Mouse (Mus musculus): ENCODE measurements around the gene Ssna1.
A peak's percentile ranks its signal among the peaks of the same experiment; 100 is the strongest.

DNA sequence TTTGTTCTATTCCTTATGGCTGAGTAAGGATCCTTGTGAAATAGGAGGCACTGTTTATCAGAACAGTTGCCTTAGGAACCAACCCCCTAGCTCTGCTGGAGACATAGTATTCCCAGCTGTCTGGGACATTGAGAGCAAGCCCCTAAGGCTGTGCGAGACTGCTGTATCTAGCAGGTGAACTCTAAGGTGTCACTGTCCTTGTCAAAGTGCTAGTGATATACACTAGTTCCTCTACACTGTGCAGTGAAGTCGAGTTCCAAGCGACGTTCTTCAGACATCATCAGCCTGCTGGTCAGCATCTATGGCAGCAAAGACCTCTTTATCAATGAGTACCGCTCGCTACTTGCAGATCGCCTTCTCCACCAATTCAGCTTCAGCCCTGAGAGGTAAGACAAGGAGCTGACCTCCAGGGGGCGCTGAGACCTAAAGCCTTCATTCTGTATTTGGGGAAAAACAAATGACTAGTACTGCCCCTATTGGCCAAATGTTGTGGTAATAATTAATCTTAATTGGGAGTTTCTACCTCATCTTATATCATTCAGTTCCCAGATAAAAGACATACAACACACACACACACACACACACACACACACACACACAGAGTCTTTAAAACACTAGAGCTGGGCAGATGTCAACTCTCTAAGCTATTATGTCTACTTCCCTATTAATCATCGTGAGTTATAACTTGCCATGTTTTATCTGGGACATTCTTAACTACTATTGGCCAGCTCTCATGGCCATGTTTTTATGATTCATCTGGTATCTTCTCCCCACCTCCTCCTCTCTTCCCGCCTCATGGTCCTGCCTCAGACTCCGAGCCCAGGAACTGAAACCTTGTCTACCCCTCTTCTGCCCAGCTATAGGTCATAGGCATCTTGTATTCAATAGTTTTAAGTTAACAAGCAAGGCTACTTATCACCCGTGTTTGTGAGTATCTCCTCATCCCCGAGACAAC is 7.0 kb upstream of the Ssna1 start:
- peak; percentile 91 for TF ChIP-seq CTCF (IDR thresholded peaks at IDR 0.05; ENCODE audit: low read depth)
- TF ChIP-seq EP300 (IDR thresholded peaks at IDR 0.05; ENCODE audit: low read depth), result no peak

All from liver, embryonic 14.5 days (tissue).